Mouse (Mus musculus) midbrain, embryonic 12.5 days (tissue): ENCODE results near the gene AI661453. TPM values are rescaled to one million over a fixed set of nuclear protein-coding genes. Genes with fewer than 3 reads are reported as not detected.
"Not testable (repeated sequence)": the region's sequence is repeated elsewhere in the genome, so short reads cannot be mapped to it uniquely, and the experiment has no call there.

Experiments used
- ATAC-seq: fragments of 200-750 bp; cut with Nextera tagmentation; 2 replicates; pipeline ENCODE4 v1.8.0; 2017; ENCODE audit warnings: low read depth, moderate TSS enrichment, moderate library complexity; ENCODE audit not compliant: low FRiP score
- H3K27ac ChIP-seq: fragments of 300-500 bp; sonication (generic); replicated peaks from 2 replicates; pipeline ENCODE4 v1.5.1; 2016; ENCODE audit warnings: mild to moderate bottlenecking
- H3K27me3 ChIP-seq: fragments of 300-500 bp; sonication (generic); 2 replicates; pipeline ENCODE4 v1.6.1; 2016; ENCODE audit warnings: mild to moderate bottlenecking
- H3K36me3 ChIP-seq: fragments of 300-500 bp; sonication (generic); 2 replicates; pipeline ENCODE4 v1.6.1; 2016
- H3K4me1 ChIP-seq: fragments of 300-500 bp; sonication (generic); 2 replicates; pipeline ENCODE4 v1.6.1; 2016
- H3K4me2 ChIP-seq: fragments of 300-500 bp; sonication (generic); replicated peaks from 2 replicates; pipeline ENCODE4 v1.6.1; 2016; ENCODE audit warnings: mild to moderate bottlenecking, moderate library complexity
- H3K4me3 ChIP-seq: fragments of 300-500 bp; sonication (generic); 2 replicates; pipeline ENCODE4 v1.5.1; 2016; ENCODE audit warnings: mild to moderate bottlenecking
- H3K9ac ChIP-seq: fragments of 300-500 bp; sonication (generic); replicated peaks from 2 replicates; pipeline ENCODE4 v1.6.1; 2016; ENCODE audit warnings: mild to moderate bottlenecking, moderate library complexity
- H3K9me3 ChIP-seq: fragments of 300-500 bp; sonication (generic); 2 replicates; pipeline ENCODE4 v1.6.1; 2016; ENCODE audit warnings: mild to moderate bottlenecking
- WGBS: fragments of 180-500 bp; shearing (Covaris S2); methylation state at CpG from one replicate; pipeline ENCODE4 v1.1.7; 2016; 5-methylcytosine and 5-hydroxymethylcytosine counted together
- polyA plus RNA-seq: library from polyadenylated mRNA; unstranded; fragments of >200 nt; fragmentation: Nextera tagmentation; extraction: Ambion mirVana; gene quantifications from 2 replicates; pipeline ENCODE4 v1.2.1, GENCODE M21; 2016

Gene AI661453
- polyA plus RNA-seq, 1 experiment from 2014 or later, result 0.23 TPM

DNA sequence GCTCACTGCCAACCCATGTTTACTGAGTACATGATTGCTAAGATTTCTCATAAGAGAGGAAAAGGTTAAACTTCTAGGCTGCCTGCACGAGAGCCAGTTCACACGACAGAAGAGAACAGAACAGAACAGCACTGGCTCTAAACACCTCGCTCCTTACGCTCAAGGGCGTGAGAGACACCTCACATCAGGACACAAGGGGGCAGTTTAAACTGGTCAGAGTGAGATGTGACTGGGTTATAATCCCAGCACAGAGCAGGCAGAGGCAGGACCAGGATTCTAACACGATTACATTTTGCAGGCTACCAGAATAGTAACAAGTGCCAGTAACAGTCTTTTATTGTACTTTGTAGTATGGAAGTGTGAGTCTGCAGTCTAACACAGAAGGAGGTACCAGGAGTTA, 56.3 kb downstream of the AI661453 start:
- H3K4me3 ChIP-seq, result no peak overlapping the region
- WGBS, result 86% methylated on average over 6 of the region's 6 CpGs
- no peak for ATAC-seq
- no peak overlapping the region for H3K4me2 ChIP-seq
- H3K4me1 ChIP-seq, result no peaks in the 10 kb centered on the region
- no peaks in the 10 kb centered on the region for H3K27me3 ChIP-seq
- no peaks in the 10 kb centered on the region for H3K9me3 ChIP-seq
- no peak overlapping the region for H3K27ac ChIP-seq
- H3K9ac ChIP-seq, result no peak overlapping the region
- H3K36me3 ChIP-seq, result peaks cover 86% of the 10 kb centered on the region

GRCm38 (mm10) chr17:47493653-47494052, 57.2 kb downstream of the AI661453 start:
- H3K27me3 ChIP-seq, result no peaks in the 10 kb centered on the region
- H3K9me3 ChIP-seq, result no peaks in the 10 kb centered on the region
- peaks cover 91% of the 10 kb centered on the region for H3K36me3 ChIP-seq
- H3K27ac ChIP-seq, result no peak overlapping the region
- WGBS, result 89% methylated on average over 6 of the region's 6 CpGs
- no peak for ATAC-seq
- no peak overlapping the region for H3K9ac ChIP-seq
- H3K4me1 ChIP-seq, result no peaks in the 10 kb centered on the region
- no peak overlapping the region for H3K4me2 ChIP-seq
- no peak overlapping the region for H3K4me3 ChIP-seq

- Histone ChIP-seq H3K27ac (no peak overlapping the region), H3K36me3 (peaks cover 89% of the 10 kb centered on the region), H3K27me3 (no peaks in the 10 kb centered on the region), H3K4me1 (no peaks in the 10 kb centered on the region), H3K4me2 (no peak overlapping the region), H3K9me3 (no peaks in the 10 kb centered on the region), H3K9ac (no peak overlapping the region), H3K4me3 (no peak overlapping the region)
- no peak for ATAC-seq
- WGBS, result 94% methylated on average over 11 of the region's 11 CpGs
These were observed 57.7 kb downstream of the AI661453 start for GRCm38 (mm10) chr17:47494132-47494531.

- peaks cover 19% of the 10 kb centered on the region for H3K4me1 ChIP-seq
- H3K36me3 ChIP-seq, result peaks cover 25% of the 10 kb centered on the region
- peak overlapping the region; percentile 69 for H3K4me3 ChIP-seq
- no peak overlapping the region for H3K27ac ChIP-seq
- peaks cover 6% of the 10 kb centered on the region; the same call in 1 of the 2 replicates for H3K27me3 ChIP-seq
- peak overlapping the region; percentile 78 for H3K4me2 ChIP-seq
- ATAC-seq, result peak; percentile 10; the same call in 1 of the 2 replicates
- 10% methylated on average over 11 of the region's 11 CpGs for WGBS
- H3K9me3 ChIP-seq, result no peaks in the 10 kb centered on the region
- peak overlapping the region; percentile 63 for H3K9ac ChIP-seq
These were observed 65.1 kb downstream of the AI661453 start for GRCm38 (mm10) chr17:47501531-47501930.

- H3K9me3 ChIP-seq, result no peaks in the 10 kb centered on the region
- peak within 1 kb of the TSS; percentile 69 for H3K4me3 ChIP-seq
- H3K27ac ChIP-seq, result peak within 1 kb of the TSS; percentile 66; the same call in 1 of the 2 replicates
- peak within 1 kb of the TSS; percentile 78 for H3K4me2 ChIP-seq
- peaks cover 20% of the 10 kb centered on the region for H3K36me3 ChIP-seq
- H3K27me3 ChIP-seq, result peaks cover 6% of the 10 kb centered on the region; the same call in 1 of the 2 replicates
- H3K9ac ChIP-seq, result peak within 1 kb of the TSS; percentile 63
- 2% methylated on average over 40 of the region's 40 CpGs for WGBS
- ATAC-seq, result peak; percentile 97
- H3K4me1 ChIP-seq, result peaks cover 19% of the 10 kb centered on the region
These were observed 65.7 kb downstream of the AI661453 start, which contains the start of gene Taf8 for GRCm38 (mm10) chr17:47501946-47502706. Gene Taf8 (minus strand): TSS chr17:47502292.

GRCm38 (mm10) chr17:47502707-47503045, 66.3 kb downstream of the AI661453 start:
- Histone ChIP-seq H3K4me2 (peak overlapping the region; percentile 78; the same call in 1 of the 2 replicates), H3K36me3 (peaks cover 16% of the 10 kb centered on the region), H3K4me1 (peaks cover 19% of the 10 kb centered on the region)
- H3K27me3 ChIP-seq, H3K27ac ChIP-seq, ATAC-seq, H3K9ac ChIP-seq, H3K9me3 ChIP-seq, H3K4me3 ChIP-seq: not testable (repeated sequence)
- WGBS, result 78% methylated on average over 6 of the region's 6 CpGs

GRCm38 (mm10) chr17:47503689-47504088, 67.3 kb downstream of the AI661453 start:
- Histone ChIP-seq H3K27ac (no peak overlapping the region), H3K9ac (no peak overlapping the region), H3K36me3 (peaks cover 9% of the 10 kb centered on the region; the same call in 1 of the 2 replicates), H3K27me3 (peaks cover 6% of the 10 kb centered on the region; the same call in 1 of the 2 replicates), H3K9me3 (no peaks in the 10 kb centered on the region), H3K4me2 (no peak overlapping the region), H3K4me3 (no peak overlapping the region), H3K4me1 (peaks cover 25% of the 10 kb centered on the region)
- ATAC-seq, result no peak

DNA sequence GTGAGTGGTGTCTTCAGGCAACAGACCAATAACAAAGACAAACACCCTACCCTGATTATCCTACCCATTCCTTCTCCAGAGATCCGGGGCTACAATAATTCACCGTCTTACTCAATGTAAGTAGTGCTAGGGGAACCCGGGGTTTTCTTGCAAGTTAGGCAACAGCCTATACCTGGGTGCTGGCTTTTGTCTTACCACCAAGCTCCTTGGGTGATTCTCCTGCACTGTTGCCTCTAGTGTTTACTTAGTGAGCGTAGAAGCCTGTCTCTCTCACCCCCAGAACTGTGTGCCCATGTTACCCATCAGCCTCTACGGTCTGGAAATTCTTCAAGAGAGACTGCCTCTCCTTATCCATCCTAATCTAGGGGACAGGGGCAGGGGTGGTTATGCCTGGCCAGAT, 67.8 kb downstream of the AI661453 start:
- no peak for ATAC-seq
- Histone ChIP-seq H3K4me3 (no peak overlapping the region), H3K27me3 (peaks cover 6% of the 10 kb centered on the region; the same call in 1 of the 2 replicates), H3K9ac (no peak overlapping the region), H3K4me1 (peaks cover 25% of the 10 kb centered on the region), H3K27ac (no peak overlapping the region), H3K4me2 (peak overlapping the region; percentile 63), H3K36me3 (peaks cover 4% of the 10 kb centered on the region; the same call in 1 of the 2 replicates), H3K9me3 (no peaks in the 10 kb centered on the region)
- 67% methylated on average over 5 of the region's 5 CpGs for WGBS

GRCm38 (mm10) chr17:47504941-47505346, 68.5 kb downstream of the AI661453 start, which contains the start of gene Ccnd3:
Gene Ccnd3 (plus strand): TSS chr17:47505051.
- no peak for ATAC-seq
- no peaks in the 10 kb centered on the region for H3K9me3 ChIP-seq
- peak within 1 kb of the TSS; percentile 37 for H3K4me3 ChIP-seq
- 2% methylated on average over 22 of the region's 22 CpGs for WGBS
- H3K4me2 ChIP-seq, result peak within 1 kb of the TSS; percentile 63
- H3K27me3 ChIP-seq, result peaks cover 6% of the 10 kb centered on the region; the same call in 1 of the 2 replicates
- no peak within 1 kb of the TSS for H3K27ac ChIP-seq
- H3K9ac ChIP-seq, result peak within 1 kb of the TSS; percentile 53
- H3K4me1 ChIP-seq, result peaks cover 25% of the 10 kb centered on the region
- no peaks in the 10 kb centered on the region for H3K36me3 ChIP-seq

GRCm38 (mm10) chr17:47505566-47505965, 69.2 kb downstream of the AI661453 start:
- no peak overlapping the region for H3K27ac ChIP-seq
- ATAC-seq, result no peak
- peaks cover 25% of the 10 kb centered on the region for H3K4me1 ChIP-seq
- H3K9ac ChIP-seq, result no peak overlapping the region
- peaks cover 6% of the 10 kb centered on the region; the same call in 1 of the 2 replicates for H3K27me3 ChIP-seq
- H3K9me3 ChIP-seq, result no peaks in the 10 kb centered on the region
- no peak overlapping the region for H3K4me3 ChIP-seq
- H3K4me2 ChIP-seq, result peak overlapping the region; percentile 63
- H3K36me3 ChIP-seq, result no peaks in the 10 kb centered on the region
- WGBS, result 59% methylated on average over 2 of the region's 2 CpGs

GRCm38 (mm10) chr17:47506042-47506441, 69.6 kb downstream of the AI661453 start:
- 84% methylated on average over 1 of the region's 1 CpGs for WGBS

GRCm38 (mm10) chr17:47506697-47507096, 70.3 kb downstream of the AI661453 start:
- no peak overlapping the region for H3K4me3 ChIP-seq
- no peak overlapping the region for H3K27ac ChIP-seq
- no peak for ATAC-seq
- no peaks in the 10 kb centered on the region for H3K9me3 ChIP-seq
- H3K27me3 ChIP-seq, result peaks cover 6% of the 10 kb centered on the region; the same call in 1 of the 2 replicates
- no peaks in the 10 kb centered on the region for H3K36me3 ChIP-seq
- no peak overlapping the region for H3K4me2 ChIP-seq
- H3K9ac ChIP-seq, result no peak overlapping the region
- peaks cover 22% of the 10 kb centered on the region for H3K4me1 ChIP-seq
- WGBS, result 88% methylated on average over 4 of the region's 4 CpGs

More at GRCm38 (mm10) chr17:47506042-47506441, 69.6 kb downstream of the AI661453 start:
- Histone ChIP-seq H3K9ac (no peak overlapping the region), H3K27ac (no peak overlapping the region), H3K36me3 (no peaks in the 10 kb centered on the region), H3K9me3 (no peaks in the 10 kb centered on the region), H3K4me1 (peaks cover 24% of the 10 kb centered on the region), H3K4me2 (no peak overlapping the region), H3K27me3 (peaks cover 6% of the 10 kb centered on the region; the same call in 1 of the 2 replicates), H3K4me3 (no peak overlapping the region)
- ATAC-seq, result no peak
